Mouse (Mus musculus): ENCODE measurements around the gene Simc1. TPM values are rescaled to one million over a fixed set of nuclear protein-coding genes. Genes with fewer than 3 reads are reported as not detected.

Simc1 gene
- polyA plus RNA-seq, 1 experiment = 18.8 TPM

- Histone ChIP-seq H3K27ac (ENCODE audit: insufficient read depth, low read length) (no peak overlapping the region), H3K4me1 (ENCODE audit: control insufficient read depth, insufficient read depth, low read length) (no peaks in the 10 kb centered on the region), H3K4me3 (ENCODE audit: insufficient read depth, low read length) (peak overlapping the region; percentile 48)
- TF ChIP-seq CTCF (IDR thresholded peaks at IDR 0.05; ENCODE audit: extremely low read depth, insufficient read depth, low read length) = no peak
- TF ChIP-seq POLR2A (IDR thresholded peaks at IDR 0.05; ENCODE audit: extremely low read depth, insufficient read depth, low read length) = no peak
Observed at GRCm38 (mm10) chr13:54575489-54575888, 71.9 kb downstream of the Simc1 start.

- no peaks in the 10 kb centered on the region for H3K4me1 ChIP-seq (ENCODE audit: control insufficient read depth, insufficient read depth, low read length)
- H3K4me3 ChIP-seq (ENCODE audit: insufficient read depth, low read length) = no peak overlapping the region
- no peak overlapping the region for H3K27ac ChIP-seq (ENCODE audit: insufficient read depth, low read length)
- no peak for TF ChIP-seq CTCF (IDR thresholded peaks at IDR 0.05; ENCODE audit: extremely low read depth, insufficient read depth, low read length)
- TF ChIP-seq POLR2A (IDR thresholded peaks at IDR 0.05; ENCODE audit: extremely low read depth, insufficient read depth, low read length) = no peak
Observed at GRCm38 (mm10) chr13:54577652-54578507, 74.3 kb downstream of the Simc1 start.

- Histone ChIP-seq H3K4me3 (ENCODE audit: insufficient read depth, low read length) (no peak overlapping the region), H3K27ac (ENCODE audit: insufficient read depth, low read length) (no peak overlapping the region), H3K4me1 (ENCODE audit: control insufficient read depth, insufficient read depth, low read length) (no peaks in the 10 kb centered on the region)
- TF ChIP-seq POLR2A (IDR thresholded peaks at IDR 0.05; ENCODE audit: extremely low read depth, insufficient read depth, low read length) = no peak
- TF ChIP-seq CTCF (IDR thresholded peaks at IDR 0.05; ENCODE audit: extremely low read depth, insufficient read depth, low read length) = no peak
Observed at GRCm38 (mm10) chr13:54581385-54581784, 77.8 kb downstream of the Simc1 start.

- no peak overlapping the region for H3K4me3 ChIP-seq (ENCODE audit: insufficient read depth, low read length)
- 0 out of 2 replicates have a peak, but pooled peaks have one; percentile 7 for TF ChIP-seq POLR2A (IDR thresholded peaks at IDR 0.05; ENCODE audit: extremely low read depth, insufficient read depth, low read length)
- TF ChIP-seq CTCF (IDR thresholded peaks at IDR 0.05; ENCODE audit: extremely low read depth, insufficient read depth, low read length) = no peak
- no peaks in the 10 kb centered on the region for H3K4me1 ChIP-seq (ENCODE audit: control insufficient read depth, insufficient read depth, low read length)
- no peak overlapping the region for H3K27ac ChIP-seq (ENCODE audit: insufficient read depth, low read length)
Observed at GRCm38 (mm10) chr13:54582126-54582525, 78.5 kb downstream of the Simc1 start.

GRCm38 (mm10) chr13:54582860-54583259, 79.3 kb downstream of the Simc1 start:
- H3K4me1 ChIP-seq (ENCODE audit: control insufficient read depth, insufficient read depth, low read length) = no peaks in the 10 kb centered on the region
- no peak overlapping the region for H3K4me3 ChIP-seq (ENCODE audit: insufficient read depth, low read length)
- no peak for TF ChIP-seq POLR2A (IDR thresholded peaks at IDR 0.05; ENCODE audit: extremely low read depth, insufficient read depth, low read length)
- TF ChIP-seq CTCF (IDR thresholded peaks at IDR 0.05; ENCODE audit: extremely low read depth, insufficient read depth, low read length) = no peak
- no peak overlapping the region for H3K27ac ChIP-seq (ENCODE audit: insufficient read depth, low read length)

- TF ChIP-seq POLR2A (IDR thresholded peaks at IDR 0.05; ENCODE audit: extremely low read depth, insufficient read depth, low read length) = no peak
- no peak for TF ChIP-seq CTCF (IDR thresholded peaks at IDR 0.05; ENCODE audit: extremely low read depth, insufficient read depth, low read length)
- no peaks in the 10 kb centered on the region; the same call in 1 of the 2 replicates for H3K4me1 ChIP-seq (ENCODE audit: control insufficient read depth, insufficient read depth, low read length)
- H3K4me3 ChIP-seq (ENCODE audit: insufficient read depth, low read length) = no peak overlapping the region
- H3K27ac ChIP-seq (ENCODE audit: insufficient read depth, low read length) = no peak overlapping the region
Observed at GRCm38 (mm10) chr13:54585831-54586230, 82.3 kb downstream of the Simc1 start.

- Histone ChIP-seq H3K27ac (ENCODE audit: insufficient read depth, low read length) (no peak overlapping the region), H3K4me3 (ENCODE audit: insufficient read depth, low read length) (peak overlapping the region; percentile 49), H3K4me1 (ENCODE audit: control insufficient read depth, insufficient read depth, low read length) (peaks cover 5% of the 10 kb centered on the region; the same call in 1 of the 2 replicates)
- TF ChIP-seq POLR2A (IDR thresholded peaks at IDR 0.05; ENCODE audit: extremely low read depth, insufficient read depth, low read length) = no peak
- TF ChIP-seq CTCF (IDR thresholded peaks at IDR 0.05; ENCODE audit: extremely low read depth, insufficient read depth, low read length) = no peak
Observed at GRCm38 (mm10) chr13:54589414-54589995, 85.9 kb downstream of the Simc1 start.

GRCm38 (mm10) chr13:54589996-54590951, 86.7 kb downstream of the Simc1 start, which contains the start of the genes Nop16 and Higd2a:
Gene Nop16, minus strand, starts transcription at chr13:54590090.
Gene Higd2a, plus strand, starts transcription at chr13:54590207.
- peak; percentile 88 for TF ChIP-seq POLR2A (IDR thresholded peaks at IDR 0.05; ENCODE audit: extremely low read depth, insufficient read depth, low read length)
- TF ChIP-seq CTCF (IDR thresholded peaks at IDR 0.05; ENCODE audit: extremely low read depth, insufficient read depth, low read length) = no peak
- Histone ChIP-seq H3K4me1 (ENCODE audit: control insufficient read depth, insufficient read depth, low read length) (peaks cover 5% of the 10 kb centered on the region; the same call in 1 of the 2 replicates), H3K4me3 (ENCODE audit: insufficient read depth, low read length) (peak within 1 kb of the TSS; percentile 49), H3K27ac (ENCODE audit: insufficient read depth, low read length) (peak within 1 kb of the TSS; percentile 74)
